Mouse (Mus musculus): ENCODE measurements around the gene Ube2d1. TPM values are rescaled to one million over a fixed set of nuclear protein-coding genes. Genes with fewer than 3 reads are reported as not detected.

The Ube2d1 gene
- polyA plus RNA-seq, 1 experiment, result 8.6 TPM

- no peaks in the 10 kb centered on the region for H3K27me3 ChIP-seq (ENCODE audit: control insufficient read depth, insufficient read depth, low read length)
- TF ChIP-seq CTCF (IDR thresholded peaks at IDR 0.05; ENCODE audit: control insufficient read depth, insufficient read depth, insufficient replicate concordance, low read depth, low read length) (no peak), POLR2A (IDR thresholded peaks at IDR 0.05; ENCODE audit: control insufficient read depth, low read depth, low read length) (no peak)
- H3K27ac ChIP-seq (ENCODE audit: control insufficient read depth, insufficient read depth, low read depth, low read length), result no peak overlapping the region
- H3K4me3 ChIP-seq (ENCODE audit: control insufficient read depth, low read depth, low read length), result no peak overlapping the region
- H3K4me1 ChIP-seq (ENCODE audit: control insufficient read depth, insufficient read depth, low read length), result no peaks in the 10 kb centered on the region
- peaks cover 2% of the 10 kb centered on the region for H3K36me3 ChIP-seq (ENCODE audit: control insufficient read depth, insufficient read depth, low read length)
Observed at GRCm38 (mm10) chr10:71327386-71327785, 42.3 kb upstream of the Ube2d1 start.

- Histone ChIP-seq H3K4me3 (ENCODE audit: control insufficient read depth, low read depth, low read length) (no peak overlapping the region), H3K36me3 (ENCODE audit: control insufficient read depth, insufficient read depth, low read length) (peaks cover 2% of the 10 kb centered on the region), H3K27ac (ENCODE audit: control insufficient read depth, insufficient read depth, low read depth, low read length) (no peak overlapping the region), H3K27me3 (ENCODE audit: control insufficient read depth, insufficient read depth, low read length) (no peaks in the 10 kb centered on the region), H3K4me1 (ENCODE audit: control insufficient read depth, insufficient read depth, low read length) (no peaks in the 10 kb centered on the region)
- TF ChIP-seq CTCF (IDR thresholded peaks at IDR 0.05; ENCODE audit: control insufficient read depth, insufficient read depth, insufficient replicate concordance, low read depth, low read length) (peak; percentile 70; the same call in 1 of the 2 replicates), POLR2A (IDR thresholded peaks at IDR 0.05; ENCODE audit: control insufficient read depth, low read depth, low read length) (no peak)
Observed at GRCm38 (mm10) chr10:71326789-71327188, 41.7 kb upstream of the Ube2d1 start.

GRCm38 (mm10) chr10:71326123-71326522, 41.1 kb upstream of the Ube2d1 start:
- Histone ChIP-seq H3K36me3 (ENCODE audit: control insufficient read depth, insufficient read depth, low read length) (peaks cover 2% of the 10 kb centered on the region), H3K4me1 (ENCODE audit: control insufficient read depth, insufficient read depth, low read length) (no peaks in the 10 kb centered on the region), H3K27me3 (ENCODE audit: control insufficient read depth, insufficient read depth, low read length) (no peaks in the 10 kb centered on the region), H3K4me3 (ENCODE audit: control insufficient read depth, low read depth, low read length) (no peak overlapping the region), H3K27ac (ENCODE audit: control insufficient read depth, insufficient read depth, low read depth, low read length) (no peak overlapping the region)
- TF ChIP-seq POLR2A (IDR thresholded peaks at IDR 0.05; ENCODE audit: control insufficient read depth, low read depth, low read length) (no peak), CTCF (IDR thresholded peaks at IDR 0.05; ENCODE audit: control insufficient read depth, insufficient read depth, insufficient replicate concordance, low read depth, low read length) (no peak)

- TF ChIP-seq POLR2A (IDR thresholded peaks at IDR 0.05; ENCODE audit: control insufficient read depth, low read depth, low read length) (no peak), CTCF (IDR thresholded peaks at IDR 0.05; ENCODE audit: control insufficient read depth, insufficient read depth, insufficient replicate concordance, low read depth, low read length) (no peak)
Observed at GRCm38 (mm10) chr10:71323669-71324068, 38.6 kb upstream of the Ube2d1 start.

GRCm38 (mm10) chr10:71316497-71316896, 31.4 kb upstream of the Ube2d1 start:
- Histone ChIP-seq H3K36me3 (ENCODE audit: control insufficient read depth, insufficient read depth, low read length) (no peaks in the 10 kb centered on the region), H3K27ac (ENCODE audit: control insufficient read depth, insufficient read depth, low read depth, low read length) (no peak overlapping the region), H3K4me3 (ENCODE audit: control insufficient read depth, low read depth, low read length) (no peak overlapping the region), H3K27me3 (ENCODE audit: control insufficient read depth, insufficient read depth, low read length) (no peaks in the 10 kb centered on the region), H3K4me1 (ENCODE audit: control insufficient read depth, insufficient read depth, low read length) (no peaks in the 10 kb centered on the region)
- TF ChIP-seq POLR2A (IDR thresholded peaks at IDR 0.05; ENCODE audit: control insufficient read depth, low read depth, low read length), result no peak
- TF ChIP-seq CTCF (IDR thresholded peaks at IDR 0.05; ENCODE audit: control insufficient read depth, insufficient read depth, insufficient replicate concordance, low read depth, low read length), result no peak

More at GRCm38 (mm10) chr10:71323669-71324068, 38.6 kb upstream of the Ube2d1 start:
- no peaks in the 10 kb centered on the region for H3K4me1 ChIP-seq (ENCODE audit: control insufficient read depth, insufficient read depth, low read length)
- no peak overlapping the region for H3K27ac ChIP-seq (ENCODE audit: control insufficient read depth, insufficient read depth, low read depth, low read length)
- H3K27me3 ChIP-seq (ENCODE audit: control insufficient read depth, insufficient read depth, low read length), result no peaks in the 10 kb centered on the region
- H3K4me3 ChIP-seq (ENCODE audit: control insufficient read depth, low read depth, low read length), result no peak overlapping the region
- no peaks in the 10 kb centered on the region for H3K36me3 ChIP-seq (ENCODE audit: control insufficient read depth, insufficient read depth, low read length)

GRCm38 (mm10) chr10:71316056-71316455, 31.0 kb upstream of the Ube2d1 start:
- Histone ChIP-seq H3K36me3 (ENCODE audit: control insufficient read depth, insufficient read depth, low read length) (no peaks in the 10 kb centered on the region), H3K27me3 (ENCODE audit: control insufficient read depth, insufficient read depth, low read length) (no peaks in the 10 kb centered on the region), H3K4me3 (ENCODE audit: control insufficient read depth, low read depth, low read length) (no peak overlapping the region), H3K27ac (ENCODE audit: control insufficient read depth, insufficient read depth, low read depth, low read length) (no peak overlapping the region), H3K4me1 (ENCODE audit: control insufficient read depth, insufficient read depth, low read length) (no peaks in the 10 kb centered on the region)
- TF ChIP-seq POLR2A (IDR thresholded peaks at IDR 0.05; ENCODE audit: control insufficient read depth, low read depth, low read length), result no peak
- TF ChIP-seq CTCF (IDR thresholded peaks at IDR 0.05; ENCODE audit: control insufficient read depth, insufficient read depth, insufficient replicate concordance, low read depth, low read length), result no peak

GRCm38 (mm10) chr10:71314596-71314995, 29.5 kb upstream of the Ube2d1 start:
- Histone ChIP-seq H3K27me3 (ENCODE audit: control insufficient read depth, insufficient read depth, low read length) (no peaks in the 10 kb centered on the region), H3K4me1 (ENCODE audit: control insufficient read depth, insufficient read depth, low read length) (no peaks in the 10 kb centered on the region), H3K27ac (ENCODE audit: control insufficient read depth, insufficient read depth, low read depth, low read length) (no peak overlapping the region), H3K4me3 (ENCODE audit: control insufficient read depth, low read depth, low read length) (no peak overlapping the region), H3K36me3 (ENCODE audit: control insufficient read depth, insufficient read depth, low read length) (no peaks in the 10 kb centered on the region)
- TF ChIP-seq CTCF (IDR thresholded peaks at IDR 0.05; ENCODE audit: control insufficient read depth, insufficient read depth, insufficient replicate concordance, low read depth, low read length) (no peak), POLR2A (IDR thresholded peaks at IDR 0.05; ENCODE audit: control insufficient read depth, low read depth, low read length) (no peak)

GRCm38 (mm10) chr10:71310288-71310687, 25.2 kb upstream of the Ube2d1 start:
- no peaks in the 10 kb centered on the region for H3K36me3 ChIP-seq (ENCODE audit: control insufficient read depth, insufficient read depth, low read length)

More at GRCm38 (mm10) chr10:71310288-71310687, 25.2 kb upstream of the Ube2d1 start:
- TF ChIP-seq CTCF (IDR thresholded peaks at IDR 0.05; ENCODE audit: control insufficient read depth, insufficient read depth, insufficient replicate concordance, low read depth, low read length) (no peak), POLR2A (IDR thresholded peaks at IDR 0.05; ENCODE audit: control insufficient read depth, low read depth, low read length) (no peak)
- Histone ChIP-seq H3K4me1 (ENCODE audit: control insufficient read depth, insufficient read depth, low read length) (peaks cover 3% of the 10 kb centered on the region), H3K27ac (ENCODE audit: control insufficient read depth, insufficient read depth, low read depth, low read length) (no peak overlapping the region), H3K27me3 (ENCODE audit: control insufficient read depth, insufficient read depth, low read length) (no peaks in the 10 kb centered on the region), H3K4me3 (ENCODE audit: control insufficient read depth, low read depth, low read length) (no peak overlapping the region)
